Mouse (Mus musculus): ENCODE data around the gene Zmynd11. TPM values are rescaled to one million over a fixed set of nuclear protein-coding genes. Genes with fewer than 3 reads are reported as not detected.

Zmynd11 gene
- polyA plus RNA-seq (2012; rRNA removed; ENCODE audit: low replicate concordance), result 35.1 and 51.5 TPM in 2 replicates

DNA sequence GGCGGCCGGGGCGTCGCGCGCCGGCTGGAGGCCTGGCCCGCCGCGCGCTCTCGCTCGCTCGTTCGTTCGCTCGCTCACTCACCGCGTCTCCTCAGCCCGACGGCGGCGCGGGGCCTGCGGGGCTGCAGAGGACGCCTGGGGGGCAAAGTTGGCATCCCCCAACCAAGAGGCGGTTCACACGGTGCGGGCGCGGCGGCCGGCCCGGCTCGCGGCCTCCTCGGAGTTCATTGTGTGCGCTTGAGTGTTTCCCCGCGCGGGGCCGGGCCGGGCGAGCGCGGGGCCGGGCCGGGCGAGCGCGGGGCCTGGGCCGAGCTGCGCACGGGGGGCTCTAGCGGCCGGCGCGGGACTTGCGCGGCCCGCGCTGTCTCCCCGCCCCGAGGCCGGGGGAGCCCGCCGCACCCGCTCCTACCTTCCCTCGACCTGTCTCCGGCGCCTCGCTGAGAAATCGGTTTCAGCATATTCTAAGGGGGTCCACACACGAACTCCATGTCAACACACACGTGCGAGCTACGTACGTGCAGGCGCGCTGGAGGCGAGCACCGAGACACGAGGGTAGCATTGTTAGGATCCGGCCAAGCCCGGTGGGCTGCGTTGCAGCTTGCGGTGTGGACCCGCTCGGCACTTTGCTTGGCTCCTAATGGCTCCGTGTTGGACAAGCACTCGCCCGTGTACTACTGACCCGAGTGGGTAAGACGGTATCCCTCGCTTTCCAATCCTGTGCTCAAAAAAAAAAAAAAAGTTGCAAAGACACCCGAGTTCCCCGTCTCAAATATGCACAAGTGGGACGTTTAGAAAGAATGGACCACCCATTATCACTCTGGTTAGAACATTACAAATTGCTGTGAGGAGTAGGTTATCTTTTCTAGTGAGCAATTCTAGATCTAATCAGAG is at the start of gene Zmynd11:
Gene Zmynd11 (minus strand): TSS at position 685 of the 891 bp plus-strand sequence.

Measured in mammary gland, adult 2 months (tissue).